Mouse (Mus musculus) ES-E14 (cell line): ENCODE data around the gene C2.

Source experiments
- CHD2 ChIP-seq: IDR thresholded peaks from 2 replicates; pipeline ENCODE4 v1.6.1; 2014; ENCODE audit warnings: mild to moderate bottlenecking, low read depth, low read length, inconsistent platforms
- HCFC1 ChIP-seq: IDR thresholded peaks from 2 replicates; pipeline ENCODE4 v1.6.1; 2012; ENCODE audit warnings: low read length, inconsistent platforms, borderline replicate concordance; ENCODE audit not compliant: insufficient read depth
- MAFK ChIP-seq: IDR thresholded peaks from 2 replicates; pipeline ENCODE4 v1.6.1; 2014; ENCODE audit warnings: mild to moderate bottlenecking, low read depth, low read length, inconsistent platforms; ENCODE audit not compliant: insufficient read depth
- ZC3H11A ChIP-seq: IDR thresholded peaks from 2 replicates; pipeline ENCODE4 v1.6.1; 2012; ENCODE audit warnings: low read depth, mild to moderate bottlenecking, inconsistent platforms, low read length, borderline replicate concordance
- ZNF384 ChIP-seq: IDR thresholded peaks from 2 replicates; pipeline ENCODE4 v1.6.1; 2012; ENCODE audit warnings: low read depth, low read length, inconsistent platforms

DNA sequence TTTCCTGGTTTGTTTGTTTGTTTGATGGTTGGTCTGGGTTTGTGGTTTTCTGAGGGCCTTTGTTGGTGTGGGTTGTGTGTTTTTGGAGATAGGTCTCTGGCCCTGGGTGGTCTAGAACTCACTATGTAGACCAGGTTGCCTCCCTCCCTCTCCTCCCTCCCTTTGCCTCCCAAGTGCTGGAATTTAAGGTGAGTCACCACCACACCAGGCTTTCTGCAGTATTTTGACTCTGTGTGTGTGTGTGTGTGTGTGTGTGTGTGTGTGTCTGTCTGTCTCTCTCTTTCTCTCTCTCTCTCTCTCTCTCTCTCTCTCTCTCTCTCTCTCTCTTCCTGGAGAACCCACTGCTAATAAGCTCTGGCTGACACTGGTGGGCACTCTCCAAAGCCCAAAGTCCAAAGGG, 16.9 kb downstream of the C2 start:
- TF ChIP-seq ZC3H11A (no peak), ZNF384 (no peak), HCFC1 (no peak), CHD2 (no peak), MAFK (no peak)
